Mouse (Mus musculus): ENCODE results near the gene Arl5c. TPM values are rescaled to one million over a fixed set of nuclear protein-coding genes. Genes with fewer than 3 reads are reported as not detected.
A peak's percentile ranks its signal among the peaks of the same experiment; 100 is the strongest.

Gene Arl5c
- total RNA-seq, 2 experiments from 2014 or later = 6.1 to 7.6 TPM

GRCm38 (mm10) chr11:98020710-98021109 is 24.7 kb upstream of the Arl5c start:
- no peak for ATAC-seq (replicated peaks; ENCODE audit: poor library complexity)

GRCm38 (mm10) chr11:98019883-98020610 is 24.1 kb upstream of the Arl5c start:
- no peak for ATAC-seq (replicated peaks; ENCODE audit: poor library complexity)

- peak; percentile 63 for ATAC-seq (replicated peaks; ENCODE audit: poor library complexity)
These were observed 23.1 kb upstream of the Arl5c start for GRCm38 (mm10) chr11:98018858-98019641.

- no peak for ATAC-seq (replicated peaks; ENCODE audit: poor library complexity)
These were observed 22.2 kb upstream of the Arl5c start for GRCm38 (mm10) chr11:98018222-98018621.

GRCm38 (mm10) chr11:98016824-98017223 is 20.8 kb upstream of the Arl5c start:
- no peak for ATAC-seq (replicated peaks; ENCODE audit: poor library complexity)

GRCm38 (mm10) chr11:98016177-98016576 is 20.2 kb upstream of the Arl5c start:
- no peak for ATAC-seq (replicated peaks; ENCODE audit: poor library complexity)

- ATAC-seq (replicated peaks; ENCODE audit: poor library complexity) = no peak
These were observed 16.9 kb upstream of the Arl5c start for GRCm38 (mm10) chr11:98012831-98013230.

GRCm38 (mm10) chr11:98011716-98012115 is 15.7 kb upstream of the Arl5c start:
- no peak for ATAC-seq (replicated peaks; ENCODE audit: poor library complexity)

DNA sequence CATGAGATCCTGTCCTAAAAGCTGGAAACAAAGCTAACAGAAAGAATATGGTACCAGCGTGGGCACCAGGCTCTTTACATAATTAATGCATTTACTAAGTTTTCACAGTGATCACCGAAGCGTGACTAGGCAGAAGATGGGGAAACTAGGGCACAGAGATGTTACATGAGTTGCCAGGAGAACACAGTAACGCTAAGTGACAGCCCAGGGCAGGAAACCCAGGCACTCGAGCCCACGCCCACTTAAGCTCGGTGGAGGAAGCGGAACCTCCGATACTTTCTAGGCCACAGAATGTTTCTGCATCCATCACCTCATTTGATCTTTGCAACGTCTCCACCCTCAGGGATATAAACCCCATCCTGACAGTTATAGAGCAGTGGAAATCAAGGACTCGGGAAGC is 12.1 kb upstream of the Arl5c start:
- peak; percentile 49; the same call in 1 of the 2 replicates for ATAC-seq (replicated peaks; ENCODE audit: poor library complexity)

GRCm38 (mm10) chr11:98005686-98006085 is 9.7 kb upstream of the Arl5c start:
- ATAC-seq (replicated peaks; ENCODE audit: poor library complexity) = no peak

GRCm38 (mm10) chr11:98005076-98005475 is 9.1 kb upstream of the Arl5c start:
- no peak; the same call in 1 of the 2 replicates for ATAC-seq (replicated peaks; ENCODE audit: poor library complexity)

DNA sequence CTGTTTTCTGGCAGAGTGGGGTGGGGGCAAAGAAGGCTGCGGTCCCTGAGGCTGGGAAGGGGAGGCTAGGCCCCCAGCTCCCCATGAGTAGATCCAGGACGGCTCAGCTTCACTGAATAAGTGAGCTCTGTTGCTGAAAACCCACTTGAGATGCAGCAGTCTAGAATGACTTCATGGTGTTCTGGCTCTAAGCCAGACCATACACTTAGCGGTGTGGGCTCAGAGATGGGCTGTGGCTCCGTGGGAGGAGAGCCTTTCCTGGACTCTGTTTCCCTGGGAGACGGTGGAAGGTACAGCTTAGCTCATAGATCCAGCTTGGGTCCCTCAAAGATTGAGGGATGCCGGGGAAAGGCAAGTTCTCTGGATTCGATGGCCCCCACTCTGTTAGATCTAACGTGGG is 8.2 kb upstream of the Arl5c start:
- ATAC-seq (replicated peaks; ENCODE audit: poor library complexity) = no peak

GRCm38 (mm10) chr11:98003171-98003671 is 7.2 kb upstream of the Arl5c start:
- peak; percentile 66 for ATAC-seq (replicated peaks; ENCODE audit: poor library complexity)

DNA sequence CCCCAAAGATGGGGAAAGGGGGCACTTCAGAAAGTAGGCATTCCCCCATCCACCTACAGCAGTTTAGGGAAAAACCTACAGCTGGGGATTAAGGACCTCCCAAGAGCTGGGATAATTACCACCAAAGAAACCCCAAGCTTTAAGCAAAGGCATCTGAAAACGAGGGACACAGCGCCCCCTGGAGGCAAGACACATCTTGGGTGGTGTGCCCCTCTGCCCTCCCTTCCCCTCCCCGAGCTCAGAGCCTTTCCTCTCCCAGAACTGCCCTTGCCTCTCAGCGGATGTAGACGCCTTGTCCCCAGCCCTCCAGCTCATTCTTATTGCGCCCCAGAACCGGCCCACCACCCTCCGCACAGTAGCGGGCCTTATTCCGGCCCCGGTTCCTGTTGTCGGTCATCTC is 6.6 kb upstream of the Arl5c start:
- ATAC-seq (replicated peaks; ENCODE audit: poor library complexity) = peak; percentile 67

- no peak for ATAC-seq (replicated peaks; ENCODE audit: poor library complexity)
These were observed 6.0 kb upstream of the Arl5c start for GRCm38 (mm10) chr11:98001986-98002385.

- no peak for ATAC-seq (replicated peaks; ENCODE audit: poor library complexity)
These were observed 5.4 kb upstream of the Arl5c start for GRCm38 (mm10) chr11:98001351-98001824.

DNA sequence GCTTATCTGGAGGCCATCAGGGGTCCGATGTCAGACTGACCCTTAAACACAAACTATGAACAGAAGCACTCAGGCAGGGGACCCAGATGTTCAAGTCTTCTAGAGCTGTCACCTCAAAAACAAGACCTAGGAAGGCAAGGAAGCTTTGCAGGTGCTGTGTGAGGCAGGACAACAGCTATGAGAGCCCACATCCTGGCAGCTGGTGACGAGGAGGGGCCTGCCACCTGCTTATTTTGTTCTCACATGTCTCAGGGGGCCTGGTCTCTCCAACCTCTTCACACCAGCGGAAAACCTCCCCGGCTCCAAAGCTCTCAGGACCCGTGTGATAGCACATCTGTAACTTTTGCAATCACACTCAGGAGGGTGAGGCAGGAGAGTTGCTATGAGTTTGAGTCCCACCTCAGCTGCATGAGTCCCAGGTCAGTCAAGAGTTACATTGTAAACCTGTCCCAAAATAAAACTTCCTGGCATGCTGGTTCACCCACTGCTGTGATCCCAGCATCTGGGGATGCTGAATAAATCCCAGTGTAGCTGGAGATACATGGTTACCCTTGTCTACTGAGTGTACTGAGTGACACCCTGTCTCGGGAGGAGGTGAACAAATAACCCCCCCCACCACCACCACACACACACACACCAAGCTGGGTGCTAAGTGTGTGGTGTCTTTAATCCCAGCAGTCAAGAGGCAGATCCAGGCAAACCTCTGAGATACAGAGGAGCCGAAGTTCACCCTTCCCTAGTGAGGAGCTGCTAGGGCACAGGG is 4.6 kb upstream of the Arl5c start:
- ATAC-seq (replicated peaks; ENCODE audit: poor library complexity) = no peak

- ATAC-seq (replicated peaks; ENCODE audit: poor library complexity) = no peak
These were observed 3.8 kb upstream of the Arl5c start for GRCm38 (mm10) chr11:97999748-98000147.

- no peak for ATAC-seq (replicated peaks; ENCODE audit: poor library complexity)
These were observed 3.1 kb upstream of the Arl5c start for GRCm38 (mm10) chr11:97998898-97999608.

- ATAC-seq (replicated peaks; ENCODE audit: poor library complexity) = no peak
These were observed 2.3 kb upstream of the Arl5c start for GRCm38 (mm10) chr11:97998074-97998793.
